ENCODE assay signal across 10 mouse cellular contexts in the genomic region with DNA sequence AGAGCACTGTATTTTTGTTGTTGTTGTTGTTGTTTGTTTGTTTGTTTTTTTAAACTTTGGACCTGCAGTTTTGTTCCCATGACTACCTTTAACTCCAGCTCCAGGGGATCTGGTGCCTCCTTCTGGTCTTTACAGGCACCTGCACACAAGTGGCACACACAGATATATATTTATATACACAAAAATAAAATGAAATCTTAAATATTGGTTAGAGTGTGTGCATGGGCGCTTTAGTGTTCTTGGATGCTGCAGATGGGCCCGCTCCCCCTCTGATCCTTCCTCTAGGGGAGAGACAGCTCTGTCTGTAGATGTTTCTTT. TPM values are rescaled to one million over a fixed set of nuclear protein-coding genes. Genes with fewer than 3 reads are reported as not detected.
A peak's percentile ranks its signal among the peaks of the same experiment; 100 is the strongest.
DNase-seq lines count a peak whose midpoint lies in the region; ATAC-seq and TF ChIP-seq lines count a peak whose summit lies in the region.
"Had no signal": no experiment of that assay in that cellular context is flagged by ENCODE, and none has a peak within 500 bp of the region (broad histone marks: within the 10 kb centered on the region; RNA-seq: fewer than 3 reads in every experiment).

No protein-coding gene starts in this region.

- no peak for DNase-seq in heart, adult 11 months
- DNase-seq in forebrain, postnatal 0 days = no peak
- no peak for DNase-seq in retina, embryonic 14.5 days (ENCODE audit: low spot score)
- no peak for DNase-seq in cerebellum, postnatal 10 days
- DNase-seq: thymus, adult 2 months had no signal

- H3K4me2 ChIP-seq in heart, embryonic 16.5 days (ENCODE audit: low read depth, low read length) = peak overlapping the region; percentile 1; the same call in 1 of the 2 replicates
- no peak overlapping the region for H3K4me2 ChIP-seq in midbrain, embryonic 12.5 days (replicated peaks)
- H3K4me2 ChIP-seq in midbrain, embryonic 15.5 days = no peak overlapping the region
- no peak overlapping the region for H3K4me2 ChIP-seq in forebrain, postnatal 0 days (ENCODE audit: low read depth)
- H3K4me2 ChIP-seq in stomach, embryonic 16.5 days (ENCODE audit: low read depth, low read length) = no peak overlapping the region

- H3K36me3 ChIP-seq in heart, embryonic 16.5 days (ENCODE audit: control insufficient read depth, insufficient read depth) = peaks cover 9% of the 10 kb centered on the region
- H3K36me3 ChIP-seq in midbrain, embryonic 12.5 days = peaks cover 8% of the 10 kb centered on the region
- no peaks in the 10 kb centered on the region for H3K36me3 ChIP-seq in midbrain, embryonic 15.5 days (replicated peaks)
- H3K36me3 ChIP-seq in forebrain, postnatal 0 days (ENCODE audit: insufficient read depth) = peaks cover 10% of the 10 kb centered on the region; the same call in 1 of the 2 replicates
- H3K36me3 ChIP-seq in stomach, embryonic 16.5 days (ENCODE audit: control insufficient read depth, insufficient read depth, low read length) = peaks cover 3% of the 10 kb centered on the region; the same call in 1 of the 2 replicates

- ATAC-seq in heart, embryonic 16.5 days (replicated peaks; ENCODE audit: extremely low read depth, insufficient read depth, low FRiP score) = no peak
- ATAC-seq in midbrain, embryonic 12.5 days (ENCODE audit: low FRiP score, low read depth) = no peak
- ATAC-seq in midbrain, embryonic 15.5 days (replicated peaks) = no peak
- no peak for ATAC-seq in forebrain, postnatal 0 days
- ATAC-seq in stomach, embryonic 16.5 days (ENCODE audit: insufficient read depth, low FRiP score) = no peak

- TF ChIP-seq CTCF in forebrain, postnatal 0 days (IDR thresholded peaks at IDR 0.05; ENCODE audit: low read depth) = 0 out of 2 replicates have a peak, but pooled peaks have one; percentile 11

- H3K4me1 ChIP-seq in heart, embryonic 16.5 days (ENCODE audit: control insufficient read depth, insufficient read depth, low read length) = peaks cover 60% of the 10 kb centered on the region
- peaks cover 10% of the 10 kb centered on the region for H3K4me1 ChIP-seq in midbrain, embryonic 12.5 days
- H3K4me1 ChIP-seq in midbrain, embryonic 15.5 days = peaks cover 2% of the 10 kb centered on the region
- H3K4me1 ChIP-seq in forebrain, postnatal 0 days (ENCODE audit: insufficient read depth) = 0 out of 2 replicates have a peak, but pooled peaks cover 3% of the 10 kb centered on the region
- H3K4me1 ChIP-seq in stomach, embryonic 16.5 days (ENCODE audit: control insufficient read depth, insufficient read depth, low read length) = peaks cover 32% of the 10 kb centered on the region

- H3K27ac ChIP-seq in heart, embryonic 16.5 days (ENCODE audit: low read length) = peak overlapping the region; percentile 89
- 0 out of 2 replicates have a peak overlapping the region, but pooled peaks have one; percentile 46 for H3K27ac ChIP-seq in midbrain, embryonic 12.5 days (replicated peaks)
- no peak overlapping the region for H3K27ac ChIP-seq in midbrain, embryonic 15.5 days
- H3K27ac ChIP-seq in forebrain, postnatal 0 days (ENCODE audit: low read depth, low read length) = peak overlapping the region; percentile 42; the same call in 1 of the 2 replicates
- peak overlapping the region; percentile 62; the same call in 1 of the 2 replicates for H3K27ac ChIP-seq in stomach, embryonic 16.5 days (ENCODE audit: low read length)

- no peaks in the 10 kb centered on the region for H3K9me3 ChIP-seq in heart, embryonic 16.5 days (replicated peaks; ENCODE audit: control insufficient read depth, low read length)
- no peaks in the 10 kb centered on the region for H3K9me3 ChIP-seq in midbrain, embryonic 12.5 days
- H3K9me3 ChIP-seq in midbrain, embryonic 15.5 days = no peaks in the 10 kb centered on the region
- no peaks in the 10 kb centered on the region for H3K9me3 ChIP-seq in forebrain, postnatal 0 days (ENCODE audit: low read length)
- no peaks in the 10 kb centered on the region for H3K9me3 ChIP-seq in stomach, embryonic 16.5 days (replicated peaks; ENCODE audit: control insufficient read depth, low read length)
- H3K9me3 ChIP-seq: G1E had no signal

- no peak overlapping the region for H3K9ac ChIP-seq in heart, embryonic 16.5 days (ENCODE audit: low read length)
- no peak overlapping the region for H3K9ac ChIP-seq in midbrain, embryonic 12.5 days (replicated peaks)
- no peak overlapping the region for H3K9ac ChIP-seq in midbrain, embryonic 15.5 days
- H3K9ac ChIP-seq in forebrain, postnatal 0 days = no peak overlapping the region
- no peak overlapping the region for H3K9ac ChIP-seq in stomach, embryonic 16.5 days (ENCODE audit: low read length)

- WGBS in heart, embryonic 16.5 days = 96% methylated on average over 2 of the region's 2 CpGs
- 94% methylated on average over 2 of the region's 2 CpGs for WGBS in midbrain, embryonic 12.5 days
- WGBS in midbrain, embryonic 15.5 days = 88% methylated on average over 2 of the region's 2 CpGs
- 97% methylated on average over 2 of the region's 2 CpGs for WGBS in forebrain, postnatal 0 days
- 92% methylated on average over 2 of the region's 2 CpGs for WGBS in stomach, embryonic 16.5 days

- no peaks in the 10 kb centered on the region for H3K27me3 ChIP-seq in heart, embryonic 16.5 days (ENCODE audit: control insufficient read depth, insufficient read depth, low read length)
- no peaks in the 10 kb centered on the region for H3K27me3 ChIP-seq in midbrain, embryonic 12.5 days
- no peaks in the 10 kb centered on the region for H3K27me3 ChIP-seq in midbrain, embryonic 15.5 days (replicated peaks)
- H3K27me3 ChIP-seq in forebrain, postnatal 0 days (ENCODE audit: insufficient read depth, low read length) = no peaks in the 10 kb centered on the region
- H3K27me3 ChIP-seq in stomach, embryonic 16.5 days (ENCODE audit: control insufficient read depth, insufficient read depth, low read length) = no peaks in the 10 kb centered on the region

- no peak overlapping the region for H3K4me3 ChIP-seq in heart, embryonic 16.5 days (ENCODE audit: low read length)
- no peak overlapping the region for H3K4me3 ChIP-seq in midbrain, embryonic 12.5 days
- H3K4me3 ChIP-seq in midbrain, embryonic 15.5 days = no peak overlapping the region
- no peak overlapping the region for H3K4me3 ChIP-seq in forebrain, postnatal 0 days (ENCODE audit: low read depth, low read length)
- no peak overlapping the region for H3K4me3 ChIP-seq in stomach, embryonic 16.5 days (replicated peaks; ENCODE audit: low read length)

RNA-seq across cellular contexts. Expression of a gene that starts 9.4 kb away (rescaled TPM):
- 541 and 624 TPM in 2 replicates for polyA plus RNA-seq in heart, embryonic 16.5 days (2015; fragmentation: Nextera tagmentation; extraction: Ambion mirVana)
- polyA plus RNA-seq in midbrain, embryonic 12.5 days (2016; fragmentation: Nextera tagmentation; extraction: Ambion mirVana) = 211 and 216 TPM in 2 replicates
- polyA plus RNA-seq in midbrain, embryonic 15.5 days (2015; fragmentation: Nextera tagmentation; extraction: Ambion mirVana) = 334 and 335 TPM in 2 replicates
- 306 and 330 TPM in 2 replicates for total RNA-seq in forebrain, postnatal 0 days (2014; rRNA removed)
- polyA plus RNA-seq in forebrain, postnatal 0 days (2015; fragmentation: Nextera tagmentation; extraction: Ambion mirVana) = 327 and 401 TPM in 2 replicates
- 280 and 325 TPM in 2 replicates for polyA plus RNA-seq in stomach, embryonic 16.5 days (2015; fragmentation: Nextera tagmentation; extraction: Ambion mirVana)

RNA-seq across cellular contexts. Expression of a gene that starts 26.1 kb away (rescaled TPM):
- polyA plus RNA-seq in heart, embryonic 16.5 days (2015; fragmentation: Nextera tagmentation; extraction: Ambion mirVana) = 182 and 205 TPM in 2 replicates
- 154 TPM in 2 replicates for polyA plus RNA-seq in midbrain, embryonic 12.5 days (2016; fragmentation: Nextera tagmentation; extraction: Ambion mirVana)
- polyA plus RNA-seq in midbrain, embryonic 15.5 days (2015; fragmentation: Nextera tagmentation; extraction: Ambion mirVana) = 129 TPM in 2 replicates
- total RNA-seq in forebrain, postnatal 0 days (2014; rRNA removed) = 97.9 and 115 TPM in 2 replicates
- polyA plus RNA-seq in forebrain, postnatal 0 days (2015; fragmentation: Nextera tagmentation; extraction: Ambion mirVana) = 119 and 127 TPM in 2 replicates
- polyA plus RNA-seq in stomach, embryonic 16.5 days (2015; fragmentation: Nextera tagmentation; extraction: Ambion mirVana) = 187 and 200 TPM in 2 replicates
